Mouse (Mus musculus): ENCODE measurements at regions not wholly inside any gene's neighbourhood (a gene's known extent, or its start where the extent isn't known, plus 50 kb on each side); places are given as distances from the start of the nearest gene placed in this dataset.

- peak in 1 of 2 experiments; percentile 51 for DNase-seq
These were observed 145.1 kb downstream of the Foxo1 start for GRCm38 (mm10) chr3:52413187-52413746.

GRCm38 (mm10) chr3:52411356-52411755 lies 143.2 kb downstream of the Foxo1 start:
- DNase-seq = no peak

- no peak for DNase-seq
These were observed 141.3 kb downstream of the Foxo1 start for GRCm38 (mm10) chr3:52409465-52409864.

GRCm38 (mm10) chr3:52406778-52407318 lies 138.7 kb downstream of the Foxo1 start:
- DNase-seq = no peak

- peak; percentile 36 to 39 for DNase-seq
These were observed 136.5 kb downstream of the Foxo1 start for GRCm38 (mm10) chr3:52404636-52405035.

- DNase-seq = no peak
These were observed 134.9 kb downstream of the Foxo1 start for GRCm38 (mm10) chr3:52403032-52403431.
